Mouse (Mus musculus) megakaryocyte, adult 5-6 weeks (primary cell): ENCODE data around the gene Gm4201. TPM values are rescaled to one million over a fixed set of nuclear protein-coding genes. Genes with fewer than 3 reads are reported as not detected.
"Not testable (repeated sequence)": the region's sequence is repeated elsewhere in the genome, so short reads cannot be mapped to it uniquely, and the experiment has no call there.

Experiments
- ATAC-seq: 2 replicates; pipeline ENCODE4 v1.8.0; 2016; ENCODE audit warnings: mild to moderate bottlenecking, inconsistent platforms; ENCODE audit not compliant: poor library complexity, severe bottlenecking
- total RNA-seq, 2 experiments: library from RNA; stranded (forward) in 1 of 2; stranded (reverse) in 1 of 2; fragments of 153-499, 151-499 nt in 1 of 2; fragments of 221-1000, 200-1000 nt in 1 of 2; gene quantifications; 2 replicates each; pipeline versions ENCODE4 v1.2.3 to v1.2.4; 2015 to 2017

Gm4201 gene
- not detected in 2 replicates for total RNA-seq (2015)
- not detected in 2 replicates for total RNA-seq (2017)

DNA sequence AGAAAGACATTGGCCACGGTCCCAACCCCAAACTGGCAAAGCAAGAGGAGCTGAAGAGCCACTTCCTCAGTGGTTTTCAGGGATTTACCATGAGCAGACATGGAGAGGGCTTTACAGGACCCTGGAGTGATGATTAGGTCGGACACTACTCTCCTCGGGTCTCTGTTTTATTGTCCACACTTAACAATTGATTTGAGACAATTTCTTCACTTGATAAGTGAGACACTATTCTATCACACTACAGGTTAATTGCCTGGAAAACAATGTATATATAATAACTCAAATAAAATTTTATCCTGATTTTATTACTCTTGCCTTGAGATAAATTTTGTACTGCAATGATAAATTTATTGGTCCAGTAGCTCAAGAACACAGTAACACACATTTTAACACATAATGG, at the start of gene Gm4201:
TSS of gene Gm4201 (minus strand) at position 101 of the 400 bp plus-strand sequence.
- ATAC-seq, result not testable (repeated sequence)

DNA sequence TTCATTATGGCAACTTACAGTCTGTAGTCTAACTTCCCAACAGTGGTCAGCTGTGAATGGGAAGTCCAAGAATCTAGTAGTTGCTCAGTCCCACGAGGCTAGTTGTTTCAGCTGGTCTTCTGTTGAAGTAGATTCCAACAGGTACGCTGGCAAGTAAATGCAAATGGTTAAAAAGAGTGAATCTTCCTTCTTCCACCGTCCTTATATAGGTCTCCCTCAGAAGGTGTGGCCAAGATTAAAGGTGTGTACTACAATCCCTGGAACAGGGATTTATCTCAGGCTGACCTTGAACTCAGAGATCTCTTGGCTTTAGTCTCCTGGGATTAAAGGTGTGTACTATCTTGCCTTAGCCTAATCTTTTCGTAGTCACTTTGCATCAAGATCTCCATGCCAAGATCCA, 22.9 kb upstream of the Gm4201 start, which contains the start of gene Gm4565:
TSS of gene Gm4565 (minus strand) at position 101 of the 400 bp plus-strand sequence.
- not testable (repeated sequence) for ATAC-seq

DNA sequence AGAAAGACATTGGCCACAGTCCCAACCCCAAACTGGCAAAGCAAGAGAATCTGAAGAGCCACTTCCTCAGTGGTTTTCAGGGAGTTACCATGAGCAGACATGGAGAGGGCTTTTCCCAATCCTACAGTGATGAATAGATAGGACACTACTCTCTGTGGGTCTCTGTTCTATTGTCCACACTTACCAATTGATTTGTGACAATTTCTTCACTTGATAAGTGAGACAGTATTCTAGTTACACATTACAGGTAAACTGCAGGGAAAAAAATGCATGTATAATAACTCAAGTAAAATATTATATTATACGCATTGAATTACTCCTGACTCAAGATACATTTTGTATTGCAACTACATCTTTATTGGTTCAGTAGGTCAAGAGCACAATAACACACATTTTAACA, 30.4 kb downstream of the Gm4201 start, which contains the start of gene Gm8677:
TSS of gene Gm8677 (minus strand) at position 101 of the 400 bp plus-strand sequence.
- ATAC-seq, result not testable (repeated sequence)

- ATAC-seq, result not testable (repeated sequence)
Measured at GRCm38 (mm10) chr7:22522667-22523066, 42.5 kb downstream of the Gm4201 start, which contains the start of gene Vmn1r152. TSS of gene Vmn1r152 (plus strand) at chr7:22522967.

Other genes starting within 250 kb of the Gm4201 start
- not detected in 2 replicates for gene Gm4187, start 235.6 kb downstream of the Gm4201 start, total RNA-seq (2015)
- not detected in 2 replicates for gene Gm4187, start 235.6 kb downstream of the Gm4201 start, total RNA-seq (2017)
- not detected in 2 replicates for gene Gm8660, start 194.3 kb downstream of the Gm4201 start, total RNA-seq (2015)
- gene Gm8660, start 194.3 kb downstream of the Gm4201 start, total RNA-seq (2017), result not detected in 2 replicates
- not detected in 2 replicates for gene Vmn1r148, start 151.8 kb downstream of the Gm4201 start, total RNA-seq (2015)
- gene Vmn1r148, start 151.8 kb downstream of the Gm4201 start, total RNA-seq (2017), result not detected in 2 replicates
- gene Vmn1r149, start 127.1 kb downstream of the Gm4201 start, total RNA-seq (2015), result not detected in 2 replicates
- gene Vmn1r149, start 127.1 kb downstream of the Gm4201 start, total RNA-seq (2017), result not detected in 2 replicates
- not detected in 2 replicates for gene Gm10665, start 101.3 kb downstream of the Gm4201 start, total RNA-seq (2015)
- gene Gm10665, start 101.3 kb downstream of the Gm4201 start, total RNA-seq (2017), result not detected in 2 replicates
- not detected in 2 replicates for gene Vmn1r151, start 65.7 kb downstream of the Gm4201 start, total RNA-seq (2015)
- not detected in 2 replicates for gene Vmn1r151, start 65.7 kb downstream of the Gm4201 start, total RNA-seq (2017)
- not detected in 2 replicates for gene Vmn1r152, start 42.4 kb downstream of the Gm4201 start, total RNA-seq (2015)
- gene Vmn1r152, start 42.4 kb downstream of the Gm4201 start, total RNA-seq (2017), result not detected in 2 replicates
- gene Gm8677, start 30.5 kb downstream of the Gm4201 start, total RNA-seq (2015), result not detected in 2 replicates
- not detected in 2 replicates for gene Gm8677, start 30.5 kb downstream of the Gm4201 start, total RNA-seq (2017)
- not detected in 2 replicates for gene Gm4565, start 22.8 kb upstream of the Gm4201 start, total RNA-seq (2015)
- gene Gm4565, start 22.8 kb upstream of the Gm4201 start, total RNA-seq (2017), result not detected in 2 replicates
- not detected in 2 replicates for gene Vmn1r155, start 92.7 kb upstream of the Gm4201 start, total RNA-seq (2015)
- not detected in 2 replicates for gene Vmn1r155, start 92.7 kb upstream of the Gm4201 start, total RNA-seq (2017)
- gene Gm8693, start 127.0 kb upstream of the Gm4201 start, total RNA-seq (2015), result not detected in 2 replicates
- gene Gm8693, start 127.0 kb upstream of the Gm4201 start, total RNA-seq (2017), result not detected in 2 replicates
- not detected in 2 replicates for gene Gm4567, start 154.4 kb upstream of the Gm4201 start, total RNA-seq (2015)
- gene Gm4567, start 154.4 kb upstream of the Gm4201 start, total RNA-seq (2017), result not detected in 2 replicates
- not detected in 2 replicates for gene Vmn1r157, start 196.4 kb upstream of the Gm4201 start, total RNA-seq (2015)
- not detected in 2 replicates for gene Vmn1r157, start 196.4 kb upstream of the Gm4201 start, total RNA-seq (2017)
- gene Vmn1r158, start 225.4 kb upstream of the Gm4201 start, total RNA-seq (2015), result not detected in 2 replicates
- gene Vmn1r158, start 225.4 kb upstream of the Gm4201 start, total RNA-seq (2017), result not detected in 2 replicates